Mouse (Mus musculus): ENCODE results near the gene Ttl. TPM values are rescaled to one million over a fixed set of nuclear protein-coding genes. Genes with fewer than 3 reads are reported as not detected.

The Ttl gene
- polyA plus RNA-seq, 1 experiment from 2014 or later: 14.8 TPM

DNA sequence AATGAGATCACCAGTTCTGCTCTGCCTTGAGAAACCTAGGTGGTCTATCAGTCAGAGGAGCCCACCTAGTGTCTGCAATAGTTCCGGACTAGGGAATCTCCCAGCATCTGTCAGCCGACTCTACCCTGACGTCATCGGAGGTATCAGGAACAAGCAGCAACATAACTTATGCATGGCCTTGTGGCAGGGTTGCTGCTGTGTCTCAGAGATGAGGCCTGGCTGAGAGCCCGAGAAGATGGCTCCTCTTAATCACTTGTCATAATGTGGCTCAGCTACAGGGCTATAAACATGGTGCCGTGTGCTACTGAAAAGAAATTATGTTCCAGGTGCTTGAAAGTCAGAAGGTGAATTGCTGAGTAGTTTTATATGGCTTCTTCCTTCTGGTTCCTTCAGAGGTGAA lies 10.0 kb upstream of the Ttl start:
- no peaks in the 10 kb centered on the region for H3K9me3 ChIP-seq (replicated peaks)
- no peak overlapping the region for H3K27ac ChIP-seq (replicated peaks)
- 85% methylated on average over 6 of the region's 6 CpGs for WGBS
- H3K4me1 ChIP-seq: no peaks in the 10 kb centered on the region
- no peaks in the 10 kb centered on the region for H3K27me3 ChIP-seq
- H3K4me2 ChIP-seq (replicated peaks): no peak overlapping the region
- ATAC-seq (ENCODE audit: insufficient number of reproducible peaks, low FRiP score, low TSS enrichment, low read depth): no peak
- no peak overlapping the region for H3K4me3 ChIP-seq (replicated peaks)
- H3K9ac ChIP-seq: no peak overlapping the region
- no peaks in the 10 kb centered on the region for H3K36me3 ChIP-seq

DNA sequence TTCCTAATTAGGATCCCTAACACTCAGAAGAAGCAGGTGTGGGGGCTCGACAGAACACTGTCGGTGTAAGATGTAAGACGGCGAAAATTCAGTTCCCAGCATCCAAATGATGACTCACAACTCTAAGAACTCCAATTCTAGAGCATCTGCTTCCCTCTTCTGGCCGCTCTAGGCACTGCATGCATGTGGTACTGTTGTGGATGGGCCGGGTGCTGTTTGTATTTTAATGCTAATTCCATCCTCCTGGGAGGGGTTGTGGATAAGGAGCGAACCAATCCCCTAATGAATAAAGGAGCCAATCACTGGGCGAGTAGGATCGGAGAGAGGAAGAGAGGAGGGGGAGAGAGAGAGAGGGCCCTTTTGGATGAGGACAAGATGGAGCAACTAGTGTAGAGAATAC lies 9.1 kb upstream of the Ttl start:
- ATAC-seq (ENCODE audit: insufficient number of reproducible peaks, low FRiP score, low TSS enrichment, low read depth): no peak
- H3K27ac ChIP-seq (replicated peaks): no peak overlapping the region
- H3K36me3 ChIP-seq: no peaks in the 10 kb centered on the region
- H3K4me1 ChIP-seq: no peaks in the 10 kb centered on the region
- no peaks in the 10 kb centered on the region for H3K27me3 ChIP-seq
- H3K9ac ChIP-seq: no peak overlapping the region
- 46% methylated on average over 9 of the region's 9 CpGs for WGBS
- H3K4me3 ChIP-seq (replicated peaks): no peak overlapping the region
- no peaks in the 10 kb centered on the region for H3K9me3 ChIP-seq (replicated peaks)
- no peak overlapping the region for H3K4me2 ChIP-seq (replicated peaks)

DNA sequence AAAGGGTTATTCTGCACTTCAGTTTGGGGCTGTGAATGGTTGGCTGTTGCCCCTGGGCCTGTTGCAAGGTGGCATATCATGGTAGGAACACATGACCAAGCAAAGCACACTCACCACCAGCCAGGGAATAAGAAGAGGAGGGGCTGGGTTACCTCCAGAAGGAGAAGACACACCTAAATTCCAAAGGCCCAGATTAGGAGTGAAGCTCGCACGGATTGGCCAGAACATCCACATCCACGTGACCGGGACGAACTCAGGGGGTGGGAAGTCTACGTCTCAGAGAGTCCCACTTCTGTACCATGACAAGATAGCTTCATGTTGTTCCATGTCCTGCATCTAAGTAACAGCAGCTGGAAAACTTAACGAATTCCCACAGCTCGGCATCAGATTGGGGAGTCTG lies 8.5 kb upstream of the Ttl start:
- Histone ChIP-seq H3K27ac (replicated peaks) (no peak overlapping the region), H3K9me3 (replicated peaks) (no peaks in the 10 kb centered on the region), H3K4me3 (replicated peaks) (no peak overlapping the region), H3K4me1 (no peaks in the 10 kb centered on the region), H3K36me3 (no peaks in the 10 kb centered on the region), H3K27me3 (no peaks in the 10 kb centered on the region), H3K9ac (no peak overlapping the region), H3K4me2 (replicated peaks) (no peak overlapping the region)
- 95% methylated on average over 8 of the region's 8 CpGs for WGBS
- ATAC-seq (ENCODE audit: insufficient number of reproducible peaks, low FRiP score, low TSS enrichment, low read depth): no peak

DNA sequence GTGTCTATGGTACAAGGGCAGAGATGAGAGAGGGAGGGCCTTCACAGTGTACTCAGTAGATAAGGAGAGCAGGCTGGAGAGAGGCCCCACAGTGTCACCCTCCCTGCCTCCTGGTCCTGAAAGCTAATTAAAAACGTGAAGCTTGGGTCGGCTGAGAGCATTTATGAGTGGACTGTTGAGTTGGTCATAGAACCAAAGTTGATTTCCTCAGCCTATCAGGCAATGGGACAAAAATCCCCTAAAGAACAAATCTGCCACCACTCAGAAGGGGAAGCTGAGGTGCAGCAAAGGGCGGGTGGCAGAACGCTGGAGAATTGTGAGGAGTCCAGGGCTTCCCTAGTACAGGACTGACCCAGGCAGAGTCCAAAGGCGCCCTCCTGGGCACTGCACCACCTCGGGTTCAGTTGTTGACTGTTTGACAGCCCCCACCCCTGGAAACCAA lies 7.8 kb upstream of the Ttl start:
- Histone ChIP-seq H3K4me3 (replicated peaks) (no peak overlapping the region), H3K27me3 (no peaks in the 10 kb centered on the region), H3K9ac (no peak overlapping the region), H3K36me3 (no peaks in the 10 kb centered on the region), H3K9me3 (replicated peaks) (no peaks in the 10 kb centered on the region), H3K4me1 (no peaks in the 10 kb centered on the region), H3K4me2 (replicated peaks) (no peak overlapping the region), H3K27ac (replicated peaks) (no peak overlapping the region)
- no peak for ATAC-seq (ENCODE audit: insufficient number of reproducible peaks, low FRiP score, low TSS enrichment, low read depth)
- WGBS: 86% methylated on average over 6 of the region's 6 CpGs

DNA sequence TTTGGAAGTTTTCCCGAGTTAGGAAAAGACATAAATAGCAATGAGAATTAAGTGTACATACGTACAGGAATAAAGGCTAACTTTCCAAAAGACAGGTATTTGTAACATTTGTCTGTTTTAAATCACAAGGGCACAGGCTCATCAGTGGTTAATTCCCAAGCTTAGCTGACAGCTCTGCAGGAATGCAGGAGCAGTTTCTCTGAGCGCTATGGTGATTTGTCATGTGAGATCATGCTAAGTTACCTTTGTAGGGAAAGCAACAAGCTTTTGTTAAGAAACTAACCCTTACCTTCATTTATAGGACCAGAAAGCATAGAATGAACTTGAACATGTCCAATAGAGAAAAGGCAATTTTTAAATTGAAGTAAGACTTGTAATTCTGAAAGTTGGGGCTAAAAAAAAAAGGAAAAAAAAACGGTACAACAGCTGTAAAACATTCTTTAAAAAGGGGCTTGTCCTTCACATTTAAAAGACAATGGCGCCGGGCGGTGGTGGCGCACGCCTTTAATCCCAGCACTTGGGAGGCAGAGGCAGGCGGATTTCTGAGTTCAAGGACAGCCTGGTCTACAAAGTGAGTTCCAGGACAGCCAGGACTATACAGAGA lies 4.2 kb upstream of the Ttl start:
- no peaks in the 10 kb centered on the region for H3K27me3 ChIP-seq
- H3K4me3 ChIP-seq (replicated peaks): no peak overlapping the region
- H3K4me2 ChIP-seq (replicated peaks): no peak overlapping the region
- H3K9ac ChIP-seq: no peak overlapping the region
- no peaks in the 10 kb centered on the region for H3K9me3 ChIP-seq (replicated peaks)
- no peak overlapping the region for H3K27ac ChIP-seq (replicated peaks)
- peaks cover 7% of the 10 kb centered on the region for H3K4me1 ChIP-seq
- no peak for ATAC-seq (ENCODE audit: insufficient number of reproducible peaks, low FRiP score, low TSS enrichment, low read depth)
- WGBS: 66% methylated on average over 10 of the region's 10 CpGs
- H3K36me3 ChIP-seq: no peaks in the 10 kb centered on the region

DNA sequence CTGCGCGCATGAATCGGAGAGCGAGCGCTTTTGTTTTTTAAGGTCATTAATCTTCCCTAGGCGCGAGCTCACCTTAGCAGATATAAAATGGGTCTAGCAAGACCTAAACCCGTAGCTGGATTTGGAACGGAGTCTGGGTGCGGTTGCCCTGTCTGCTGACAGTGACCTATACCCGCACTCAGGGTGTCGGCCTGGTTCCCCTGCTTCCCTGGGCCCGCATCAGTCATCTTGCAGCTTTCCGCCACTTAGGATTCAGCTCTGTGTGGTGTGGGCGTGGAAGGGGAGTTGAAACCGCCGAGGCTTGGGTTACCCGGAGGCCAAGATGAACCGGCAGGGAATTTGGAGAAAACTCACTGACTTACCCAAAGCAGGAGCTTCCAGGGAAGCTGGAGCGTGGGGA lies 584 bp downstream of the Ttl start:
- under 1% methylated on average over 20 of the region's 20 CpGs for WGBS
- Histone ChIP-seq H3K4me2 (replicated peaks) (peak overlapping the region; percentile 73), H3K27me3 (no peaks in the 10 kb centered on the region), H3K9me3 (replicated peaks) (no peaks in the 10 kb centered on the region), H3K36me3 (no peaks in the 10 kb centered on the region), H3K4me3 (replicated peaks) (peak overlapping the region; percentile 89), H3K9ac (peak overlapping the region; percentile 66), H3K27ac (replicated peaks) (peak overlapping the region; percentile 78), H3K4me1 (peaks cover 17% of the 10 kb centered on the region)
- ATAC-seq (ENCODE audit: insufficient number of reproducible peaks, low FRiP score, low TSS enrichment, low read depth): peak; percentile 81

DNA sequence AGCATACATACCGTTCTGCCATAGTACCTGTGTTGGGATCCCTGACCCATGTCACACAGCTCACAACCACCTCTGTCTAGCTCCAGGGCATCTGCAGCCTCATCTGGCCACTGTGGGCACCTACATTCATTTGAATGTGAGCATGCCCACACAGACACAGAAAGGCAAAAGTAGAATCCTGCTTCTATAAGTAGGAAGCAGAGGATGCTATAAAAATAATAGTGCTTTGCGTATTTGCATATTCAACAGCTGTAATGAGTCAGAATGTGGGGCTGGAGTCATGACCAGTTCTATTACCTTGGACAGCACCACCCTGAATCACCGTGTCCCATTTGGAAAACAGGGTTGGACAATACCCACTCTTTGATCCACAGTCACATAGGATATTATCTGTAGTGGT lies 4.6 kb downstream of the Ttl start:
- Histone ChIP-seq H3K9ac (no peak overlapping the region), H3K27me3 (no peaks in the 10 kb centered on the region), H3K9me3 (replicated peaks) (no peaks in the 10 kb centered on the region), H3K36me3 (no peaks in the 10 kb centered on the region), H3K4me3 (replicated peaks) (no peak overlapping the region), H3K4me1 (peaks cover 16% of the 10 kb centered on the region), H3K4me2 (replicated peaks) (no peak overlapping the region), H3K27ac (replicated peaks) (no peak overlapping the region)
- no peak for ATAC-seq (ENCODE audit: insufficient number of reproducible peaks, low FRiP score, low TSS enrichment, low read depth)
- 85% methylated on average over 3 of the region's 3 CpGs for WGBS

DNA sequence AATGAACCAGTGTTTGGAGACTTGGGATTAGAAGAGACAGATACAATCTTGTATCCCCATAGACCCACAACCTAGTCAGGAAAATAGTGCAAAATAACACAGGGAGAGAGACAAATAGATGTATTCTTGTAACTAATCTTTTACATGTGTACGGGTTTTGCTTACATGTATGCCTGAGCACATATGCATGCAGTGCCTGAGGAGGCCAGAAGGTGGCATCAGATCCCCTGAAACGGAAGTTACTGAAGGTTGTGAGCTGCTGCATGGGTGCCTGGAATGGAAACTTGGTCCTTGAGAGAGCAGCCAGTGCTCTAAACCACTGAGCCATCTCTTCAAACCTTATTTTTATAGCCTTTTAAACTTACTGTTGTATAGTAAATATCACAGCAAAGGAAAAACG lies 12.6 kb downstream of the Ttl start:
- no peak for ATAC-seq (ENCODE audit: insufficient number of reproducible peaks, low FRiP score, low TSS enrichment, low read depth)
- no peaks in the 10 kb centered on the region for H3K27me3 ChIP-seq
- no peaks in the 10 kb centered on the region for H3K9me3 ChIP-seq (replicated peaks)
- 81% methylated on average over 3 of the region's 3 CpGs for WGBS
- no peak overlapping the region for H3K4me2 ChIP-seq (replicated peaks)
- H3K4me3 ChIP-seq (replicated peaks): no peak overlapping the region
- H3K36me3 ChIP-seq: peaks cover 52% of the 10 kb centered on the region
- H3K4me1 ChIP-seq: no peaks in the 10 kb centered on the region
- H3K27ac ChIP-seq (replicated peaks): no peak overlapping the region
- no peak overlapping the region for H3K9ac ChIP-seq

DNA sequence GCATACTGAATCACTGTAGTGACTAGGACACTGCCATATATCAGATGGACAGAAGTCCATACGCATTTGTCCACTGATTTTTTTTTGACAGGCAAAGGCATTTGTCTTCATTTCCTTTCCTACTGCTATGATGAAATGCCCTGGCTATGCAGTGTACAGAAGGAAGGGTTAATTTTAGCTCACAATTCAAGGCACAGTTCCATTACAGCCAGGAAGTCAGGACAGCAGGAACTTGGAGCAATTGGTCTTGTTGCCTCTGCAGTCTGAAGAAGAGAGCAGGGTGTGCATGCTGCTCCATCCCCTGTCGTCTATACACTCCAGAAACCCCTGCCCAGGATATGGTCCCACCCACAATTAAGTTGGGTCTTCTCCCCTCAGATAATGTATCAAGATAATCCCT lies 13.5 kb downstream of the Ttl start:
- H3K27ac ChIP-seq (replicated peaks): no peak overlapping the region
- H3K4me2 ChIP-seq (replicated peaks): no peak overlapping the region
- H3K36me3 ChIP-seq: peaks cover 52% of the 10 kb centered on the region
- 77% methylated on average over 2 of the region's 2 CpGs for WGBS
- H3K9ac ChIP-seq: no peak overlapping the region
- no peaks in the 10 kb centered on the region for H3K27me3 ChIP-seq
- H3K4me3 ChIP-seq (replicated peaks): no peak overlapping the region
- no peaks in the 10 kb centered on the region for H3K9me3 ChIP-seq (replicated peaks)
- ATAC-seq (ENCODE audit: insufficient number of reproducible peaks, low FRiP score, low TSS enrichment, low read depth): no peak
- H3K4me1 ChIP-seq: no peaks in the 10 kb centered on the region

DNA sequence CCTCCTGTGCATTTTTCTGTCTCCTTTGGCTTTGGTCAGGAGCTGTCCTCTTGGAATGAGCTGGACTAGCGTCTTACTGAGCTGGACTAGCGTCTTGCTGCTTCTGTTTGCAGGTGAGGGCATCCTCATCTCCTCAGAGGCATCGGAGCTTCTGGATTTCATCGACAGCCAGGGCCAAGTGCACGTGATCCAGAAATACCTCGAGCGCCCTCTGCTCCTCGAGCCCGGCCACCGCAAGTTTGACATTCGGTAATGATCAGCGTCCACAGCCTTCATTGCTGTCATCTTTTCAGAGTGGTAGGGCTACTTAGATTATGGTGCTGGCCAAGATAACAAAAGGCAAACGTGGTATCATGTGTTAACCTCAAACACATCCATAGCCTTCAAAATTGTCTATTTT lies 15.4 kb downstream of the Ttl start:
- H3K4me1 ChIP-seq: no peaks in the 10 kb centered on the region
- no peak overlapping the region for H3K9ac ChIP-seq
- no peak overlapping the region for H3K4me3 ChIP-seq (replicated peaks)
- no peaks in the 10 kb centered on the region for H3K27me3 ChIP-seq
- no peak for ATAC-seq (ENCODE audit: insufficient number of reproducible peaks, low FRiP score, low TSS enrichment, low read depth)
- WGBS: 65% methylated on average over 13 of the region's 13 CpGs
- H3K9me3 ChIP-seq (replicated peaks): no peaks in the 10 kb centered on the region
- no peak overlapping the region for H3K27ac ChIP-seq (replicated peaks)
- H3K36me3 ChIP-seq: peaks cover 55% of the 10 kb centered on the region
- H3K4me2 ChIP-seq (replicated peaks): no peak overlapping the region

DNA sequence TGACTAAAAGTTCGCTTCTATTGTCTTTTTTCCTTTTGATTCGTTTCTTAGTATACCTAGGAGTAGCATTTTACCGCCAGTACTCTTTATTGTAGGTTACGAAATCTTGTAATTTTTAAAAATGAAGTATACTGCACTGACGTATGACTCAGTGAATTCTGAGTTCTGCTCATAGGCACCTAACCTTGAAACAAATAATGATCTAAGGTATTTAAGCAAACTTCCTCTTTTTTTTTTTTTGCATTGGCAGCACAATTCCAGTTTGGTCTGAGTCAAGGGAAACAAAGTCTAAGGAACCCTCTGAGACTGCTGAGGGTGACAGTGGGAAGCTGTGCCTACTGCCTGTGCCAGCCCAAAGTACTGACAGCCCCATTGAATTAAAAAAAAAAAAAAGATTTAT lies 17.8 kb downstream of the Ttl start:
- Histone ChIP-seq H3K9me3 (replicated peaks) (no peaks in the 10 kb centered on the region), H3K36me3 (peaks cover 49% of the 10 kb centered on the region), H3K9ac (no peak overlapping the region), H3K4me3 (replicated peaks) (no peak overlapping the region), H3K4me1 (no peaks in the 10 kb centered on the region), H3K4me2 (replicated peaks) (no peak overlapping the region), H3K27me3 (no peaks in the 10 kb centered on the region), H3K27ac (replicated peaks) (no peak overlapping the region)
- ATAC-seq (ENCODE audit: insufficient number of reproducible peaks, low FRiP score, low TSS enrichment, low read depth): no peak
- 92% methylated on average over 5 of the region's 5 CpGs for WGBS

DNA sequence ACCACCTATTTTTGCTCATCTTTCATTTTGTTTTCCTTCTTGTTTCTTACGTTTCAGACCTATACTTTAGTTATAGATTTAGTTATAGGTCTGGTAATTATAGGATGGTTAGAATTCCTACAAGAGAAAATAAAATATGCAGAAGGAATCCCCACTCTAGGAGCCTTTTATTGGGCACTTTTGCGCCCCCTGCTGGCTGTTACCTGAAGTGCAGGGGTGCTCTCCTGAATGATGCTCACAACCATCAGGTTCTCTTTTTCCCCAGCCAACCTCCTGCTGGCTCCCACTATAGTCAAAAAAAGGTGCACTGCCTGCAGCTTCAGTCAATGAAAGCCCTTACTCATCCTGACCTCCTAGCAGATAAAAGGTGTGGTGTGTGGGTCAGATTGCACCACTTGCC lies 19.2 kb downstream of the Ttl start:
- Histone ChIP-seq H3K4me2 (replicated peaks) (no peak overlapping the region), H3K9me3 (replicated peaks) (no peaks in the 10 kb centered on the region), H3K36me3 (peaks cover 52% of the 10 kb centered on the region), H3K27me3 (no peaks in the 10 kb centered on the region), H3K4me1 (no peaks in the 10 kb centered on the region), H3K4me3 (replicated peaks) (no peak overlapping the region), H3K27ac (replicated peaks) (no peak overlapping the region), H3K9ac (no peak overlapping the region)
- ATAC-seq (ENCODE audit: insufficient number of reproducible peaks, low FRiP score, low TSS enrichment, low read depth): no peak
- 47% methylated on average over 2 of the region's 2 CpGs for WGBS
